ENCODE assay signal across 11 mouse cellular contexts in the genomic region with DNA sequence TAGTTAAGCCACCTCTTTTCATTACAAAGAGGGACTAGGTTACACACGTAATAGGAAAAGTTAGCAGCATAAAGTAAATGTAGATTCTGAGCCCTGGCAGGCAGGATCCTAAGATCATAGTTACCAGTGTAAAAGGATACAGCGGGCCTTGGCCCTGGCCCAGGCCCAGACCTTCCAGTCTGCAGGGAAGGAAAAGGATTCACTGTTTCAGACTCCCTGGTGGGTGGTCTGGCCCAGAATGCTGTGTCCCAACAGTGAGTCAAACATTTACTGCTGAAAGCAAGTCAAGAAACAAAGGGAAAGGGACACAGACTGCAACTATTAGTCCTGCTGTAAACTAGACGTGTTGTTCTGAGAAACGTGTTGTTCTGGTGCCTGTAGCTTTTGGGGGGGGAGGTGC. TPM values are rescaled to one million over a fixed set of nuclear protein-coding genes. Genes with fewer than 3 reads are reported as not detected.
DNase-seq lines count a peak whose midpoint lies in the region; ATAC-seq and TF ChIP-seq lines count a peak whose summit lies in the region.
"Had no signal": no experiment of that assay in that cellular context is flagged by ENCODE, and none has a peak within 500 bp of the region (broad histone marks: within the 10 kb centered on the region; RNA-seq: fewer than 3 reads in every experiment).

No protein-coding gene starts in this region.

- ATAC-seq in forebrain, postnatal 0 days = peak; percentile 70; the same call in 1 of the 2 replicates
- no peak for ATAC-seq in forebrain, embryonic 12.5 days (ENCODE audit: low FRiP score)
- ATAC-seq in midbrain, embryonic 13.5 days = peak; percentile 32; the same call in 1 of the 2 replicates
- ATAC-seq in midbrain, embryonic 11.5 days (ENCODE audit: low FRiP score) = no peak
- peak; percentile 68 for ATAC-seq in hindbrain, embryonic 13.5 days (ENCODE audit: low FRiP score)
- ATAC-seq in granulocyte monocyte progenitor cell, adult 5-6 weeks (replicated peaks; ENCODE audit: poor library complexity, severe bottlenecking) = no peak
- ATAC-seq: CD4-positive, CD25-positive, alpha-beta regulatory T cell, adult 4 months; inflammation-experienced regulatory T-cells, adult 6 months had no signal

- no peak overlapping the region for H3K9ac ChIP-seq in forebrain, postnatal 0 days
- no peak overlapping the region for H3K9ac ChIP-seq in forebrain, embryonic 12.5 days
- no peak overlapping the region for H3K9ac ChIP-seq in midbrain, embryonic 13.5 days (replicated peaks)
- H3K9ac ChIP-seq in midbrain, embryonic 11.5 days (ENCODE audit: low read length) = no peak overlapping the region
- H3K9ac ChIP-seq in hindbrain, embryonic 13.5 days = no peak overlapping the region
- H3K9ac ChIP-seq: limb, embryonic 13.5 days had no signal

- H3K4me2 ChIP-seq in forebrain, postnatal 0 days (ENCODE audit: low read depth) = no peak overlapping the region
- H3K4me2 ChIP-seq in forebrain, embryonic 12.5 days = no peak overlapping the region
- no peak overlapping the region for H3K4me2 ChIP-seq in midbrain, embryonic 13.5 days (replicated peaks)
- no peak overlapping the region for H3K4me2 ChIP-seq in midbrain, embryonic 11.5 days
- no peak overlapping the region for H3K4me2 ChIP-seq in hindbrain, embryonic 13.5 days
- H3K4me2 ChIP-seq: limb, embryonic 13.5 days had no signal

- no peaks in the 10 kb centered on the region for H3K9me3 ChIP-seq in forebrain, postnatal 0 days (ENCODE audit: low read length)
- H3K9me3 ChIP-seq in forebrain, embryonic 12.5 days = no peaks in the 10 kb centered on the region
- H3K9me3 ChIP-seq in midbrain, embryonic 13.5 days = no peaks in the 10 kb centered on the region
- no peaks in the 10 kb centered on the region for H3K9me3 ChIP-seq in midbrain, embryonic 11.5 days (ENCODE audit: control insufficient read depth, low read length)
- H3K9me3 ChIP-seq in hindbrain, embryonic 13.5 days = no peaks in the 10 kb centered on the region
- H3K9me3 ChIP-seq: limb, embryonic 13.5 days had no signal

- no peaks in the 10 kb centered on the region for H3K27me3 ChIP-seq in forebrain, postnatal 0 days (ENCODE audit: insufficient read depth, low read length)
- 0 out of 2 replicates have a peak, but pooled peaks cover 4% of the 10 kb centered on the region for H3K27me3 ChIP-seq in forebrain, embryonic 12.5 days
- no peaks in the 10 kb centered on the region for H3K27me3 ChIP-seq in midbrain, embryonic 13.5 days
- no peaks in the 10 kb centered on the region for H3K27me3 ChIP-seq in midbrain, embryonic 11.5 days (ENCODE audit: control insufficient read depth, insufficient read depth, low read length)
- H3K27me3 ChIP-seq in hindbrain, embryonic 13.5 days = no peaks in the 10 kb centered on the region
- H3K27me3 ChIP-seq: limb, embryonic 13.5 days had no signal

- H3K27ac ChIP-seq in forebrain, postnatal 0 days (ENCODE audit: low read depth, low read length) = no peak overlapping the region
- no peak overlapping the region for H3K27ac ChIP-seq in forebrain, embryonic 12.5 days
- H3K27ac ChIP-seq in midbrain, embryonic 13.5 days = no peak overlapping the region
- no peak overlapping the region for H3K27ac ChIP-seq in midbrain, embryonic 11.5 days (ENCODE audit: low read depth, low read length)
- H3K27ac ChIP-seq in hindbrain, embryonic 13.5 days = no peak overlapping the region
- H3K27ac ChIP-seq: limb, embryonic 13.5 days had no signal

- no peak overlapping the region for H3K4me3 ChIP-seq in forebrain, postnatal 0 days (ENCODE audit: low read depth, low read length)
- H3K4me3 ChIP-seq in forebrain, embryonic 12.5 days (replicated peaks) = no peak overlapping the region
- H3K4me3 ChIP-seq in midbrain, embryonic 13.5 days (replicated peaks) = no peak overlapping the region
- no peak overlapping the region for H3K4me3 ChIP-seq in midbrain, embryonic 11.5 days (ENCODE audit: low read depth, low read length)
- H3K4me3 ChIP-seq in hindbrain, embryonic 13.5 days = no peak overlapping the region
- H3K4me3 ChIP-seq: limb, embryonic 13.5 days had no signal

- peak; percentile 39 for DNase-seq in forebrain, postnatal 0 days
- no peak for DNase-seq in midbrain, embryonic 11.5 days (ENCODE audit: low spot score, missing footprints)
- peak; percentile 55 for DNase-seq in testis, postnatal 10 days (ENCODE audit: low spot score)
- DNase-seq in c-Kit-positive CD71-positive TER-119-positive erythroid progenitor cells, embryonic 14.5 days (ENCODE audit: low spot score) = no peak

- H3K36me3 ChIP-seq in forebrain, postnatal 0 days (ENCODE audit: insufficient read depth) = no peaks in the 10 kb centered on the region
- H3K36me3 ChIP-seq in forebrain, embryonic 12.5 days (replicated peaks) = no peaks in the 10 kb centered on the region
- no peaks in the 10 kb centered on the region for H3K36me3 ChIP-seq in midbrain, embryonic 13.5 days
- no peaks in the 10 kb centered on the region for H3K36me3 ChIP-seq in midbrain, embryonic 11.5 days (ENCODE audit: control insufficient read depth, insufficient read depth, low read length)
- no peaks in the 10 kb centered on the region for H3K36me3 ChIP-seq in hindbrain, embryonic 13.5 days
- H3K36me3 ChIP-seq: limb, embryonic 13.5 days had no signal

- no peak for TF ChIP-seq CTCF in forebrain, postnatal 0 days (IDR thresholded peaks at IDR 0.05; ENCODE audit: low read depth)

- 12% methylated on average over 4 of the region's 4 CpGs for WGBS in forebrain, postnatal 0 days
- 23% methylated on average over 4 of the region's 4 CpGs for WGBS in forebrain, embryonic 12.5 days
- 25% methylated on average over 4 of the region's 4 CpGs for WGBS in midbrain, embryonic 13.5 days
- 37% methylated on average over 4 of the region's 4 CpGs for WGBS in midbrain, embryonic 11.5 days
- WGBS in hindbrain, embryonic 13.5 days = 12% methylated on average over 4 of the region's 4 CpGs

- H3K4me1 ChIP-seq in forebrain, postnatal 0 days (ENCODE audit: insufficient read depth) = no peaks in the 10 kb centered on the region
- peaks cover 8% of the 10 kb centered on the region; the same call in 1 of the 2 replicates for H3K4me1 ChIP-seq in forebrain, embryonic 12.5 days
- peaks cover 11% of the 10 kb centered on the region for H3K4me1 ChIP-seq in midbrain, embryonic 13.5 days (replicated peaks)
- no peaks in the 10 kb centered on the region for H3K4me1 ChIP-seq in midbrain, embryonic 11.5 days (ENCODE audit: control insufficient read depth, insufficient read depth, low read length)
- H3K4me1 ChIP-seq in hindbrain, embryonic 13.5 days (replicated peaks) = peaks cover 18% of the 10 kb centered on the region

RNA-seq across cellular contexts. Expression of a gene that starts 2.6 kb away (rescaled TPM):
- 3.4 and 5.2 TPM in 2 replicates for total RNA-seq in forebrain, postnatal 0 days (2014; rRNA removed)
- polyA plus RNA-seq in forebrain, postnatal 0 days (2015; fragmentation: Nextera tagmentation; extraction: Ambion mirVana) = 0.97 and 1.6 TPM in 2 replicates
- polyA plus RNA-seq in forebrain, embryonic 12.5 days (2016; fragmentation: Nextera tagmentation; extraction: Ambion mirVana) = 0.41 and 0.64 TPM in 2 replicates
- 0.63 and 1.3 TPM in 2 replicates for polyA plus RNA-seq in midbrain, embryonic 13.5 days (2015; fragmentation: Nextera tagmentation; extraction: Ambion mirVana)
- 0.23 and 0.47 TPM in 2 replicates for polyA plus RNA-seq in midbrain, embryonic 11.5 days (2014; fragmentation: Nextera tagmentation; extraction: Ambion mirVana)
- polyA plus RNA-seq in hindbrain, embryonic 13.5 days (2015; fragmentation: Nextera tagmentation; extraction: Ambion mirVana) = 1.3 and 1.4 TPM in 2 replicates
- total RNA-seq in granulocyte monocyte progenitor cell, adult 5-6 weeks (2014; fragmentation: Nextera tagmentation) = 0.43 TPM in 1 of 2 replicates, not detected in the other
- total RNA-seq in granulocyte monocyte progenitor cell, adult 5-6 weeks (2017) = 0.17 and 0.52 TPM in 2 replicates

RNA-seq across cellular contexts. Expression of a gene that starts 8.1 kb away (rescaled TPM):
- 24.9 and 40.9 TPM in 2 replicates for total RNA-seq in forebrain, postnatal 0 days (2014; rRNA removed)
- polyA plus RNA-seq in forebrain, postnatal 0 days (2015; fragmentation: Nextera tagmentation; extraction: Ambion mirVana) = 7.1 and 11.2 TPM in 2 replicates
- 10.6 and 10.9 TPM in 2 replicates for polyA plus RNA-seq in forebrain, embryonic 12.5 days (2016; fragmentation: Nextera tagmentation; extraction: Ambion mirVana)
- polyA plus RNA-seq in midbrain, embryonic 13.5 days (2015; fragmentation: Nextera tagmentation; extraction: Ambion mirVana) = 7.5 and 7.9 TPM in 2 replicates
- 8.6 and 9.1 TPM in 2 replicates for polyA plus RNA-seq in midbrain, embryonic 11.5 days (2014; fragmentation: Nextera tagmentation; extraction: Ambion mirVana)
- polyA plus RNA-seq in hindbrain, embryonic 13.5 days (2015; fragmentation: Nextera tagmentation; extraction: Ambion mirVana) = 8.7 and 9.8 TPM in 2 replicates
- 1.5 TPM in 2 replicates for total RNA-seq in granulocyte monocyte progenitor cell, adult 5-6 weeks (2014; fragmentation: Nextera tagmentation)
- total RNA-seq in granulocyte monocyte progenitor cell, adult 5-6 weeks (2017) = 2.6 and 3.1 TPM in 2 replicates

Comparison
In these comparisons a context has a peak if more than half of its experiments do, and no peak if none do; other contexts are left out.
1. ATAC-seq: peak in forebrain, postnatal 0 days (single experiment), midbrain, embryonic 13.5 days (single experiment) and hindbrain, embryonic 13.5 days (single experiment); none in forebrain, embryonic 12.5 days (single experiment), midbrain, embryonic 11.5 days (single experiment) and granulocyte monocyte progenitor cell, adult 5-6 weeks (single experiment).
2. DNase-seq: peak in forebrain, postnatal 0 days (single experiment) and testis, postnatal 10 days (single experiment); none in midbrain, embryonic 11.5 days (single experiment) and c-Kit-positive CD71-positive TER-119-positive erythroid progenitor cells, embryonic 14.5 days (single experiment).